Mouse (Mus musculus): ENCODE measurements at regions not wholly inside any gene's neighbourhood (a gene's known extent, or its start where the extent isn't known, plus 50 kb on each side); places are given as distances from the start of the nearest gene placed in this dataset.

- H3K4me2 ChIP-seq: no peak overlapping the region
- WGBS: 85% methylated on average over 4 of the region's 4 CpGs
- H3K27ac ChIP-seq: no peak overlapping the region
- no peak overlapping the region for H3K4me3 ChIP-seq (replicated peaks)
- ATAC-seq (ENCODE audit: low FRiP score): no peak
- no peaks in the 10 kb centered on the region for H3K27me3 ChIP-seq
- H3K9ac ChIP-seq: no peak overlapping the region
- no peaks in the 10 kb centered on the region for H3K4me1 ChIP-seq
- H3K9me3 ChIP-seq: no peaks in the 10 kb centered on the region
- H3K36me3 ChIP-seq (replicated peaks): no peaks in the 10 kb centered on the region
Measured at GRCm38 (mm10) chr16:25140164-25140563, 146.5 kb upstream of the Tprg start.

- no peak overlapping the region for H3K4me3 ChIP-seq (replicated peaks)
- no peak overlapping the region for H3K27ac ChIP-seq
- H3K4me2 ChIP-seq: no peak overlapping the region
- H3K27me3 ChIP-seq: no peaks in the 10 kb centered on the region
- WGBS: 78% methylated on average over 4 of the region's 4 CpGs
- ATAC-seq (ENCODE audit: low FRiP score): no peak
- H3K9me3 ChIP-seq: no peaks in the 10 kb centered on the region
- no peaks in the 10 kb centered on the region for H3K4me1 ChIP-seq
- no peaks in the 10 kb centered on the region for H3K36me3 ChIP-seq (replicated peaks)
- H3K9ac ChIP-seq: no peak overlapping the region
Measured at GRCm38 (mm10) chr16:25147486-25147885, 139.1 kb upstream of the Tprg start.

- Histone ChIP-seq H3K27ac (no peak overlapping the region), H3K9me3 (no peaks in the 10 kb centered on the region), H3K36me3 (replicated peaks) (no peaks in the 10 kb centered on the region), H3K27me3 (no peaks in the 10 kb centered on the region), H3K9ac (no peak overlapping the region), H3K4me2 (no peak overlapping the region), H3K4me1 (no peaks in the 10 kb centered on the region), H3K4me3 (replicated peaks) (no peak overlapping the region)
- ATAC-seq (ENCODE audit: low FRiP score): no peak
- 92% methylated on average over 1 of the region's 1 CpGs for WGBS
Measured at GRCm38 (mm10) chr16:25149186-25149585, 137.4 kb upstream of the Tprg start.

- Histone ChIP-seq H3K4me2 (no peak overlapping the region), H3K9ac (no peak overlapping the region), H3K4me1 (no peaks in the 10 kb centered on the region), H3K9me3 (no peaks in the 10 kb centered on the region), H3K27ac (no peak overlapping the region), H3K36me3 (replicated peaks) (no peaks in the 10 kb centered on the region), H3K27me3 (no peaks in the 10 kb centered on the region), H3K4me3 (replicated peaks) (no peak overlapping the region)
- ATAC-seq (ENCODE audit: low FRiP score): no peak
Measured at GRCm38 (mm10) chr16:25176870-25177269, 109.7 kb upstream of the Tprg start.

GRCm38 (mm10) chr16:25178055-25178454 lies 108.6 kb upstream of the Tprg start:
- Histone ChIP-seq H3K27ac (no peak overlapping the region), H3K4me2 (no peak overlapping the region), H3K4me3 (replicated peaks) (no peak overlapping the region), H3K9ac (no peak overlapping the region), H3K4me1 (no peaks in the 10 kb centered on the region), H3K27me3 (no peaks in the 10 kb centered on the region), H3K36me3 (replicated peaks) (no peaks in the 10 kb centered on the region), H3K9me3 (no peaks in the 10 kb centered on the region)
- 83% methylated on average over 2 of the region's 2 CpGs for WGBS
- no peak for ATAC-seq (ENCODE audit: low FRiP score)

- Histone ChIP-seq H3K4me1 (no peaks in the 10 kb centered on the region), H3K27me3 (no peaks in the 10 kb centered on the region), H3K4me3 (replicated peaks) (no peak overlapping the region), H3K4me2 (no peak overlapping the region), H3K27ac (no peak overlapping the region), H3K9me3 (no peaks in the 10 kb centered on the region), H3K9ac (no peak overlapping the region), H3K36me3 (replicated peaks) (no peaks in the 10 kb centered on the region)
- no peak for ATAC-seq (ENCODE audit: low FRiP score)
- WGBS: 91% methylated on average over 6 of the region's 6 CpGs
Measured at GRCm38 (mm10) chr16:25181939-25182338, 104.7 kb upstream of the Tprg start.

GRCm38 (mm10) chr16:25197079-25197478 lies 89.5 kb upstream of the Tprg start:
- H3K27me3 ChIP-seq: no peaks in the 10 kb centered on the region
- H3K9ac ChIP-seq: no peak overlapping the region
- H3K4me1 ChIP-seq: no peaks in the 10 kb centered on the region
- no peaks in the 10 kb centered on the region for H3K36me3 ChIP-seq (replicated peaks)
- 91% methylated on average over 5 of the region's 5 CpGs for WGBS
- no peaks in the 10 kb centered on the region for H3K9me3 ChIP-seq
- ATAC-seq (ENCODE audit: low FRiP score): no peak
- H3K4me3 ChIP-seq (replicated peaks): no peak overlapping the region
- no peak overlapping the region for H3K27ac ChIP-seq
- no peak overlapping the region for H3K4me2 ChIP-seq

- Histone ChIP-seq H3K27me3 (no peaks in the 10 kb centered on the region), H3K4me2 (no peak overlapping the region), H3K9ac (no peak overlapping the region), H3K36me3 (replicated peaks) (no peaks in the 10 kb centered on the region), H3K4me1 (no peaks in the 10 kb centered on the region), H3K27ac (no peak overlapping the region), H3K9me3 (no peaks in the 10 kb centered on the region), H3K4me3 (replicated peaks) (no peak overlapping the region)
- 70% methylated on average over 3 of the region's 3 CpGs for WGBS
- ATAC-seq (ENCODE audit: low FRiP score): no peak
Measured at GRCm38 (mm10) chr16:25198844-25199243, 87.8 kb upstream of the Tprg start.

GRCm38 (mm10) chr16:25199984-25200383 lies 86.6 kb upstream of the Tprg start:
- H3K9ac ChIP-seq: no peak overlapping the region
- H3K36me3 ChIP-seq (replicated peaks): no peaks in the 10 kb centered on the region
- H3K4me1 ChIP-seq: no peaks in the 10 kb centered on the region
- no peak overlapping the region for H3K4me3 ChIP-seq (replicated peaks)
- H3K4me2 ChIP-seq: no peak overlapping the region
- no peaks in the 10 kb centered on the region for H3K27me3 ChIP-seq
- H3K9me3 ChIP-seq: no peaks in the 10 kb centered on the region
- no peak for ATAC-seq (ENCODE audit: low FRiP score)
- H3K27ac ChIP-seq: no peak overlapping the region

- H3K27me3 ChIP-seq: no peaks in the 10 kb centered on the region
- ATAC-seq (ENCODE audit: low FRiP score): no peak
- H3K4me1 ChIP-seq: no peaks in the 10 kb centered on the region
- no peak overlapping the region for H3K27ac ChIP-seq
- no peak overlapping the region for H3K9ac ChIP-seq
- no peak overlapping the region for H3K4me3 ChIP-seq (replicated peaks)
- 88% methylated on average over 7 of the region's 7 CpGs for WGBS
- H3K36me3 ChIP-seq (replicated peaks): no peaks in the 10 kb centered on the region
- H3K4me2 ChIP-seq: no peak overlapping the region
- no peaks in the 10 kb centered on the region for H3K9me3 ChIP-seq
Measured at GRCm38 (mm10) chr16:25201094-25201770, 85.4 kb upstream of the Tprg start.

GRCm38 (mm10) chr16:25213250-25213649 lies 73.4 kb upstream of the Tprg start:
- 62% methylated on average over 2 of the region's 2 CpGs for WGBS
- H3K36me3 ChIP-seq (replicated peaks): no peaks in the 10 kb centered on the region
- H3K4me1 ChIP-seq: no peaks in the 10 kb centered on the region
- no peak for ATAC-seq (ENCODE audit: low FRiP score)
- no peak overlapping the region for H3K4me3 ChIP-seq (replicated peaks)
- no peak overlapping the region for H3K27ac ChIP-seq
- H3K9ac ChIP-seq: no peak overlapping the region
- H3K4me2 ChIP-seq: no peak overlapping the region
- no peaks in the 10 kb centered on the region for H3K27me3 ChIP-seq
- no peaks in the 10 kb centered on the region for H3K9me3 ChIP-seq

GRCm38 (mm10) chr16:25220552-25220951 lies 66.1 kb upstream of the Tprg start:
- 87% methylated on average over 6 of the region's 6 CpGs for WGBS
- H3K4me2 ChIP-seq: no peak overlapping the region

GRCm38 (mm10) chr16:25224801-25225200 lies 61.8 kb upstream of the Tprg start:
- H3K4me2 ChIP-seq: no peak overlapping the region
- no peak for ATAC-seq (ENCODE audit: low FRiP score)
- no peak overlapping the region for H3K27ac ChIP-seq
- no peaks in the 10 kb centered on the region for H3K27me3 ChIP-seq
- no peak overlapping the region for H3K4me3 ChIP-seq (replicated peaks)
- no peak overlapping the region for H3K9ac ChIP-seq
- no peaks in the 10 kb centered on the region for H3K4me1 ChIP-seq
- no peaks in the 10 kb centered on the region for H3K36me3 ChIP-seq (replicated peaks)
- no peaks in the 10 kb centered on the region for H3K9me3 ChIP-seq

More at GRCm38 (mm10) chr16:25220552-25220951, 66.1 kb upstream of the Tprg start:
- no peaks in the 10 kb centered on the region for H3K36me3 ChIP-seq (replicated peaks)
- no peaks in the 10 kb centered on the region for H3K27me3 ChIP-seq
- no peak for ATAC-seq (ENCODE audit: low FRiP score)
- no peak overlapping the region for H3K9ac ChIP-seq
- no peaks in the 10 kb centered on the region for H3K4me1 ChIP-seq
- no peaks in the 10 kb centered on the region for H3K9me3 ChIP-seq
- no peak overlapping the region for H3K4me3 ChIP-seq (replicated peaks)
- H3K27ac ChIP-seq: no peak overlapping the region
